Mouse (Mus musculus) liver, adult 2 months (tissue): ENCODE data around the gene Sorbs2. TPM values are rescaled to one million over a fixed set of nuclear protein-coding genes. Genes with fewer than 3 reads are reported as not detected.

ENCODE experiments used
- DNase-seq: peaks from one replicate; pipeline ENCODE4 v3.0.0-alpha.2; 2011; ENCODE audit warnings: low read depth, low spot score; ENCODE audit errors: extremely low read depth
- H3K27ac ChIP-seq: fragments of 200-500 bp; replicated peaks from 2 replicates; pipeline ENCODE4 v1.5.1; 2012; ENCODE audit warnings: low read depth, mild to moderate bottlenecking, control low read depth, inconsistent platforms, low read length; ENCODE audit not compliant: insufficient read depth
- H3K27me3 ChIP-seq: fragments of 200-500 bp; 2 replicates; pipeline ENCODE4 v1.6.1; 2012; ENCODE audit warnings: mild to moderate bottlenecking, moderate library complexity, low read length, inconsistent platforms; ENCODE audit not compliant: control insufficient read depth, insufficient read depth
- H3K36me3 ChIP-seq: fragments of 200-500 bp; 2 replicates; pipeline ENCODE4 v1.6.1; 2012; ENCODE audit warnings: low read length, inconsistent platforms; ENCODE audit not compliant: control insufficient read depth, insufficient read depth
- H3K4me1 ChIP-seq: fragments of 200-500 bp; 2 replicates; pipeline ENCODE4 v1.6.1; 2011; ENCODE audit warnings: low read length; ENCODE audit not compliant: control insufficient read depth, insufficient read depth
- H3K4me3 ChIP-seq: fragments of 200-500 bp; 2 replicates; pipeline ENCODE4 v1.5.1; 2011; ENCODE audit warnings: low read depth, mild to moderate bottlenecking, control low read depth, low read length, moderate library complexity; ENCODE audit not compliant: insufficient read depth
- H3K79me2 ChIP-seq: fragments of 200-500 bp; 2 replicates; pipeline ENCODE4 v1.6.1; 2012; ENCODE audit warnings: inconsistent platforms, mild to moderate bottlenecking, low read length, moderate library complexity; ENCODE audit not compliant: control insufficient read depth, insufficient read depth
- H3K9ac ChIP-seq: fragments of 200-500 bp; 2 replicates; pipeline ENCODE4 v1.6.1; 2012; ENCODE audit warnings: low read depth, mild to moderate bottlenecking, control low read depth, inconsistent platforms, low read length
- CTCF ChIP-seq: fragments of 200-500 bp; IDR thresholded peaks from 2 replicates; pipeline ENCODE4 v1.5.1; 2011; ENCODE audit warnings: low read depth, low read length, control low read depth
- POLR2A ChIP-seq: fragments of 200-500 bp; IDR thresholded peaks from 2 replicates; pipeline ENCODE4 v1.6.1; 2011; ENCODE audit warnings: low read length, control low read depth; ENCODE audit not compliant: insufficient read depth; ENCODE audit errors: extremely low read depth
- WGBS: fragments of 180-500 bp; shearing (Covaris S2); methylation state at CpG from one replicate; pipeline ENCODE4 v1.1.7; 2018; 5-methylcytosine and 5-hydroxymethylcytosine counted together
- polyA plus RNA-seq: library from polyadenylated mRNA; depleted of rRNA; stranded (reverse); fragments of >200 nt; gene quantifications from 2 replicates; pipeline ENCODE4 v1.2.3, GENCODE M21; 2012
- total RNA-seq: library from RNA; depleted of rRNA; stranded (reverse); fragments of >200 nt; gene quantifications from 2 replicates; pipeline ENCODE4 v1.2.3, GENCODE M21; 2014

Gene Sorbs2
- total and polyA plus RNA-seq, 2 experiments, result 40.7 to 51.9 TPM

GRCm38 (mm10) chr8:45644651-45645050, 137.1 kb downstream of the Sorbs2 start:
- TF ChIP-seq POLR2A, result no peak
- TF ChIP-seq CTCF, result no peak
- 77% methylated on average over 2 of the region's 2 CpGs for WGBS

DNA sequence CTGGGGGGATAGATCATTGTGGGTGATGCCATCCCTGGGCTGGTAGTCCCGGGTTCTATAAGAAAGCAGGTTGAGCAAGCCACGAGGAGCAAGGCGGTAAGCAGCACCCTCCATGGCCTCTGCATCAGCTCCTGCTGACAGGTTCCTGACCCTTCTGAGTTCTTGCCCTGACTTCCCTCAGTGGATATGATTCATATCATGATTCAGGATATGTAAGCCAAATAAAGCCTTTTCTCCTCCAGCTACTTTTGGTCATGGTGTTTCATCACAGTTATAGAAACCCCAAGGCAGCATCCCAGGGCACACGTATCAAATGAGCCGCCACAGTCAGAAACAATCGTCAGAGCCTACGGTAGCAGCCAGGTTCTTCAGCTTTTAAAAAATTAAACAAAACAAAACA, 141.5 kb downstream of the Sorbs2 start:
- H3K27ac ChIP-seq, result no peak overlapping the region
- peaks cover 2% of the 10 kb centered on the region; the same call in 1 of the 2 replicates for H3K4me1 ChIP-seq
- no peak overlapping the region for H3K9ac ChIP-seq
- peaks cover 7% of the 10 kb centered on the region; the same call in 1 of the 2 replicates for H3K79me2 ChIP-seq
- H3K36me3 ChIP-seq, result peaks cover 14% of the 10 kb centered on the region
- no peak overlapping the region for H3K4me3 ChIP-seq
- no peak for DNase-seq
- 94% methylated on average over 7 of the region's 7 CpGs for WGBS
- TF ChIP-seq POLR2A (no peak), CTCF (no peak)
- no peaks in the 10 kb centered on the region for H3K27me3 ChIP-seq

More at GRCm38 (mm10) chr8:45644651-45645050, 137.1 kb downstream of the Sorbs2 start:
- Histone ChIP-seq H3K4me3 (no peak overlapping the region), H3K9ac (no peak overlapping the region), H3K79me2 (peaks cover 14% of the 10 kb centered on the region; the same call in 1 of the 2 replicates), H3K36me3 (peaks cover 8% of the 10 kb centered on the region), H3K4me1 (peaks cover 2% of the 10 kb centered on the region; the same call in 1 of the 2 replicates), H3K27me3 (no peaks in the 10 kb centered on the region), H3K27ac (no peak overlapping the region)
- no peak for DNase-seq

GRCm38 (mm10) chr8:45649966-45650365, 142.4 kb downstream of the Sorbs2 start:
- H3K4me1 ChIP-seq, result peaks cover 2% of the 10 kb centered on the region; the same call in 1 of the 2 replicates
- no peaks in the 10 kb centered on the region for H3K27me3 ChIP-seq
- TF ChIP-seq CTCF (no peak), POLR2A (no peak)
- no peak overlapping the region for H3K9ac ChIP-seq
- H3K36me3 ChIP-seq, result peaks cover 14% of the 10 kb centered on the region
- H3K27ac ChIP-seq, result no peak overlapping the region
- 85% methylated on average over 5 of the region's 5 CpGs for WGBS
- no peak overlapping the region for H3K4me3 ChIP-seq
- peaks cover 7% of the 10 kb centered on the region; the same call in 1 of the 2 replicates for H3K79me2 ChIP-seq
- DNase-seq, result no peak

DNA sequence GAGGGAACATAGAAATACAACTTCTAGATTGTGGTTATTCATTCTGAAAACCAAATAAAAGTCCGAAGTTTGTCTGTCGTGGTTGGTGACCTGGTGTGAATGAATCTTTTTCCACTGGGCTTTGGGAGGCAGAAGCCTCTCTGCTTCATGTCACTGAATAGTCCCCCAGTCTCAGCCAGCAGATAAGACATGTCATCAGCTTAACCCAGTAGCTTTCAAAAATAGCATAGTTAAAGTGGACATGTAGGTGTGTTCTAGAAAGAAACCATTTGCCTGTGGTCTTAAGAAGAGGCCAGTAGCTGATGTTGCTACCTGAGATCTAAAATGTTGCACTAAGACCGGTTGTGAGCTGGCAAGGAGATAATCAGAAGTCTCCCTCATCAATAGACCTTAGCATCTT, 150.4 kb downstream of the Sorbs2 start:
- H3K27ac ChIP-seq, result no peak overlapping the region
- WGBS, result 63% methylated on average over 3 of the region's 3 CpGs
- no peaks in the 10 kb centered on the region for H3K27me3 ChIP-seq
- TF ChIP-seq CTCF (no peak), POLR2A (no peak)
- H3K4me1 ChIP-seq, result peaks cover 8% of the 10 kb centered on the region
- H3K79me2 ChIP-seq, result peaks cover 13% of the 10 kb centered on the region
- peaks cover 6% of the 10 kb centered on the region; the same call in 1 of the 2 replicates for H3K36me3 ChIP-seq
- H3K9ac ChIP-seq, result no peak overlapping the region
- no peak overlapping the region for H3K4me3 ChIP-seq
- no peak for DNase-seq

- peaks cover 13% of the 10 kb centered on the region for H3K79me2 ChIP-seq
- no peak for DNase-seq
- H3K9ac ChIP-seq, result no peak overlapping the region
- peaks cover 8% of the 10 kb centered on the region for H3K4me1 ChIP-seq
- H3K27me3 ChIP-seq, result no peaks in the 10 kb centered on the region
- no peak overlapping the region for H3K4me3 ChIP-seq
- TF ChIP-seq POLR2A (no peak), CTCF (no peak)
- H3K36me3 ChIP-seq, result peaks cover 11% of the 10 kb centered on the region
- no peak overlapping the region for H3K27ac ChIP-seq
- 51% methylated on average over 18 of the region's 18 CpGs for WGBS
These were observed 151.1 kb downstream of the Sorbs2 start for GRCm38 (mm10) chr8:45658458-45659325.

GRCm38 (mm10) chr8:45659473-45659872, 151.9 kb downstream of the Sorbs2 start:
- H3K36me3 ChIP-seq, result peaks cover 12% of the 10 kb centered on the region
- peak; percentile 73 for DNase-seq
- no peaks in the 10 kb centered on the region for H3K27me3 ChIP-seq
- WGBS, result 37% methylated on average over 4 of the region's 4 CpGs
- no peak overlapping the region for H3K27ac ChIP-seq
- peaks cover 8% of the 10 kb centered on the region for H3K4me1 ChIP-seq
- TF ChIP-seq CTCF, result no peak
- TF ChIP-seq POLR2A, result no peak
- H3K9ac ChIP-seq, result no peak overlapping the region
- H3K79me2 ChIP-seq, result peaks cover 13% of the 10 kb centered on the region
- no peak overlapping the region for H3K4me3 ChIP-seq
